Mouse (Mus musculus): ENCODE results near the gene Slc35d1. TPM values are rescaled to one million over a fixed set of nuclear protein-coding genes. Genes with fewer than 3 reads are reported as not detected.
A peak's percentile ranks its signal among the peaks of the same experiment; 100 is the strongest.

The Slc35d1 gene
- polyA plus RNA-seq (2014; fragmentation: Nextera tagmentation; extraction: Ambion mirVana) = 7.2 and 11.8 TPM in 2 replicates

DNA sequence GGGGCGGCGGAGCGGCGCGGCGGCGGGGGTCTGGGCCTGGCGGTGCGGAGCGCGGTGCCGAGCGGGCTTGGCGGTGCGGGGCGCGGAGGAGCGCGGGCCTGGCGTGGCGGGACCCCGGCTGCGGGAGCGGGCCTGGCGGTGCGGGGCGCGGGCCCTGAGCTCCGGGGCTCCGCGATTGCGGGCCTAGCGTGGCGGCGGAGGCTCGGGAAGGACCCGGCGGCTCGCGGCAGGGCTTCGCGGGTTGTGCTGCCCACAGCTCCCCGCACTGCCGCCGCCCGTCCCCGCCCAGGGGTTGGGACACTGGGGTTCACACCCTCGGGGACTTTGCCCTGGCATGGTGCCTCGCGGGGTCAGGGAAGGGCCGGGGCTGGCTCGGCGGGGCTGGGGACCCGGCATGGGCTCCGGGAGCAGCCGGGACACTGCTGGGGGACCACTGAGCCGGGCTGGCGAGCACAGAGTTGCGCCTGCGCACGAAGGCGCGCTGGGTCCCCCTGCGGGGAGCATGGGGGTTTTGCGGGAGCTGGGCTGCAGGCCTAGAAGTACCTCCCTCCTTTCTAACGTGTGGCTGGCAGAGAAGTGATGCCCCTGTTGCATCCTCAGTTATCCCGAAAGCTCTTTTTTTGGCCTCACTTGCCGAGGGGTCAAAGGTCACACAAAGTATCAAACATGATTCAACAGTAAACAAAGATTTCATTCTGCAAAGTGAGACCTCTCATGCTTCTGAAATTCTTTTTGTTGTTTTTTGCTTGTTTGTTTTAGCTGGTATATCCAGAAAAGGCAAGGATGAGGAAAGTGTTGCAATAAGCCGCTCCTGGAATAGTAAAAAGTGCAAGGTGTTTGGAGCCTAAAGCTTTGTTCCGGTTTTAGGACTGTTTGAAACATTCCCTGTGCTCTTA, at the start of gene Slc35d1:
TSS of gene Slc35d1 (minus strand) at position 240 of the 896 bp plus-strand sequence.
- peak within 1 kb of the TSS; percentile 63 for H3K4me2 ChIP-seq (replicated peaks; ENCODE audit: low read depth, low read length)
- 2% methylated on average over 65 of the region's 70 CpGs for WGBS
- H3K9me3 ChIP-seq (ENCODE audit: control insufficient read depth, low read length) = no peaks in the 10 kb centered on the region

DNA sequence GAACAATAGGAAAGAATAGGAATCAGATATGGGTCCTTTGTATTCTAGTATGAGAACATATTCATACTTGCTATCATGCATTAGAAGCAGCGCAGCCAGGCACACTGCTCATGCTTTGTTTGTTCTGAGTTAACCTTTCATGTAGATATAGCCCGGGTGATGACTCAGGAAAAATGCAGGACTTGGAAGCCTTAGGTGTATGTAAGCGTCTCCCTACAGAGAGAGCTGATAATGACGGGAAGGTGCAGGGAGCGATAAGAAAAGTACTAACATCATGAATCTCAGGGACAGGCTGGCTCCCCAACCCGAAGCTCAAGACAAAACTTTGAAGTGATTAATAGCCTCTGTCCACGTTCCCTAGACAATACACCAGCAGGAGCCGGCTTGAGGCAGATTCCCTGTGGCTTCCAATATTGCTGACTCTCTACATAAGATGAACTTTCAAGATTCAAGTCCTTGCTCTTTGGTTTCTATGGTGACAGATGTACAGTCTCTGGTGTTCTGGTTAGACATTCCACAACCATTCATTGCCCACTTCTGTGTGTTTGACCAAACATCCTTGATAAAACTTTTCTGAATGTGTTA, 48.9 kb upstream of the Slc35d1 start:
- no peak for ATAC-seq (ENCODE audit: low FRiP score, low TSS enrichment)
- H3K4me2 ChIP-seq (replicated peaks; ENCODE audit: low read depth, low read length) = no peak overlapping the region
- no peaks in the 10 kb centered on the region for H3K36me3 ChIP-seq (ENCODE audit: control insufficient read depth, insufficient read depth, low read length)
- H3K27me3 ChIP-seq (ENCODE audit: control insufficient read depth, insufficient read depth, low read length) = no peaks in the 10 kb centered on the region
- H3K4me3 ChIP-seq (ENCODE audit: low read length) = no peak overlapping the region
- no peaks in the 10 kb centered on the region; the same call in 1 of the 2 replicates for H3K4me1 ChIP-seq (ENCODE audit: control insufficient read depth, insufficient read depth, low read length)
- no peak overlapping the region for H3K27ac ChIP-seq (ENCODE audit: low read depth, low read length)
- no peaks in the 10 kb centered on the region for H3K9me3 ChIP-seq (ENCODE audit: control insufficient read depth, low read length)
- 30% methylated on average over 8 of the region's 8 CpGs for WGBS
- H3K9ac ChIP-seq (ENCODE audit: low read depth, low read length) = no peak overlapping the region

More for the DNA sequence above, at the start of gene Slc35d1:
- Histone ChIP-seq H3K9ac (ENCODE audit: low read depth, low read length) (peak within 1 kb of the TSS; percentile 96), H3K27me3 (ENCODE audit: control insufficient read depth, insufficient read depth, low read length) (no peaks in the 10 kb centered on the region), H3K4me1 (ENCODE audit: control insufficient read depth, insufficient read depth, low read length) (peaks cover 9% of the 10 kb centered on the region; the same call in 1 of the 2 replicates), H3K27ac (ENCODE audit: low read depth, low read length) (peak within 1 kb of the TSS; percentile 98), H3K4me3 (ENCODE audit: low read length) (peak within 1 kb of the TSS; percentile 90), H3K36me3 (ENCODE audit: control insufficient read depth, insufficient read depth, low read length) (peaks cover 5% of the 10 kb centered on the region)
- ATAC-seq (ENCODE audit: low FRiP score, low TSS enrichment) = peak; percentile 95

DNA sequence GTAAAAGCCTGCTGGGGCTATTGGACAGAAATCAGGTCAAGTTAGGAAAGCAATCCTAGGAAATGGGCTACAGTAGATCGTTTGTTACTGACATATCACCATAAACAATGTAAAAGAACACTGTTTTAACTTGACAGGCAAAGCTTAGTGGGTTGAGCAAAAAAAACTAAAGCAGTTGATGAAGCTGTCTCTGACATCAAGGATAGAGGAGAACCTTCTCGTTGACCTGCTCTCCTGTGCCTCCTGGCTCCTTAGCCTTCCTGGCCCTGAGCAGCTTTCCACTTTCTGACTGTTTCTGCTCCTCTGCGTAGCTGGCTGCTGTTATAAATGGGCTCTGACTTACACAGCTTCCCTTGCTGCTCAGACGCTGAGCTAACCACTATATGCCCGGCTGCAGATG, 48.4 kb upstream of the Slc35d1 start:
- H3K4me3 ChIP-seq (ENCODE audit: low read length) = no peak overlapping the region
- ATAC-seq (ENCODE audit: low FRiP score, low TSS enrichment) = peak; percentile 52; the same call in 1 of the 2 replicates
- no peak overlapping the region for H3K27ac ChIP-seq (ENCODE audit: low read depth, low read length)
- no peaks in the 10 kb centered on the region; the same call in 1 of the 2 replicates for H3K4me1 ChIP-seq (ENCODE audit: control insufficient read depth, insufficient read depth, low read length)
- H3K4me2 ChIP-seq (replicated peaks; ENCODE audit: low read depth, low read length) = no peak overlapping the region
- no peaks in the 10 kb centered on the region for H3K27me3 ChIP-seq (ENCODE audit: control insufficient read depth, insufficient read depth, low read length)
- H3K36me3 ChIP-seq (ENCODE audit: control insufficient read depth, insufficient read depth, low read length) = no peaks in the 10 kb centered on the region
- 28% methylated on average over 5 of the region's 5 CpGs for WGBS
- no peaks in the 10 kb centered on the region for H3K9me3 ChIP-seq (ENCODE audit: control insufficient read depth, low read length)
- no peak overlapping the region for H3K9ac ChIP-seq (ENCODE audit: low read depth, low read length)

DNA sequence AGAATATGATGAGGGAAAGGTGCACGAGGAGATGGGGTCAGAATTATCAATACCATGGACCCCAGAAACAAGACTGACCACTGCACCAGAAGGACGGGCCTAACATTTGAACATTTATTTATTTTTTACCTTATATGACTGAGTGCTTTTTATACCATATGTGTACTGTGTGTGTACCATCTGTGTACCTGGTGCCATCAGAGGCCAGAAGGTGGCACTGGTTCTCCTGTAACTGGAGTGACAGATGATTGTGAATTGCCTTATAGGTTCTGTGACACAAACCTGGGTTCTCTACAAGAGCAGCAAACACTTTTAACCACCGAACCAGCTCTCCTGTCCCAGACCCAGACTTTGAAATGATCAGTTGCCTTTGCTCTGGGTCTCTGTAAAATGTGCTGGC, 43.9 kb upstream of the Slc35d1 start:
- no peak overlapping the region for H3K4me2 ChIP-seq (replicated peaks; ENCODE audit: low read depth, low read length)
- 90% methylated on average over 3 of the region's 3 CpGs for WGBS
- H3K27ac ChIP-seq (ENCODE audit: low read depth, low read length) = no peak overlapping the region
- no peaks in the 10 kb centered on the region; the same call in 1 of the 2 replicates for H3K4me1 ChIP-seq (ENCODE audit: control insufficient read depth, insufficient read depth, low read length)
- H3K4me3 ChIP-seq (ENCODE audit: low read length) = no peak overlapping the region
- H3K9ac ChIP-seq (ENCODE audit: low read depth, low read length) = no peak overlapping the region
- no peak for ATAC-seq (ENCODE audit: low FRiP score, low TSS enrichment)
- H3K27me3 ChIP-seq (ENCODE audit: control insufficient read depth, insufficient read depth, low read length) = no peaks in the 10 kb centered on the region
- no peaks in the 10 kb centered on the region for H3K36me3 ChIP-seq (ENCODE audit: control insufficient read depth, insufficient read depth, low read length)
- H3K9me3 ChIP-seq (ENCODE audit: control insufficient read depth, low read length) = no peaks in the 10 kb centered on the region

DNA sequence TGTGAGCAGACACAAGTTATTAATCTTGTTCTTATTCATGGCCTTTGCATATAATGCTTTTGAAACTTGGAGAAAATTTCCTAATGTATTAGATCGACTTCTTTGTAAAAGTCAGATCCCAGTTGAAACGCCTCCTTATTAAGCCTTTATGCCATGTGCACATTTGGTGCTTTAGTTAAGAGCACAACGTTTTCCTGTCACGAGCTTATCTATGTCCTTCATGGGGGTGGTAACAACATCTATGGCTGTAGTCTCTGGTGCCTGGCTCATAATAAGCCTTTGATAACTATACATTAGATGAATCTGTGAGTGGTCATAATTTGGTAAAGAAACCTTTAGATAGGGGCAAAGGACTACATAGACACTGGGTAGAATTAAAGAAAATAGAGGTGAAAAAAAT, 38.9 kb upstream of the Slc35d1 start:
- 79% methylated on average over 4 of the region's 4 CpGs for whole genome bisulfite sequencing
- H3K4me3 ChIP-seq (ENCODE audit: low read length) = no peak overlapping the region
- no peaks in the 10 kb centered on the region for H3K36me3 ChIP-seq (ENCODE audit: control insufficient read depth, insufficient read depth, low read length)
- no peaks in the 10 kb centered on the region for H3K9me3 ChIP-seq (ENCODE audit: control insufficient read depth, low read length)
- no peak for ATAC-seq (ENCODE audit: low FRiP score, low TSS enrichment)
- no peak overlapping the region for H3K27ac ChIP-seq (ENCODE audit: low read depth, low read length)
- no peaks in the 10 kb centered on the region for H3K4me1 ChIP-seq (ENCODE audit: control insufficient read depth, insufficient read depth, low read length)
- no peak overlapping the region for H3K9ac ChIP-seq (ENCODE audit: low read depth, low read length)
- H3K27me3 ChIP-seq (ENCODE audit: control insufficient read depth, insufficient read depth, low read length) = no peaks in the 10 kb centered on the region
- no peak overlapping the region for H3K4me2 ChIP-seq (replicated peaks; ENCODE audit: low read depth, low read length)

DNA sequence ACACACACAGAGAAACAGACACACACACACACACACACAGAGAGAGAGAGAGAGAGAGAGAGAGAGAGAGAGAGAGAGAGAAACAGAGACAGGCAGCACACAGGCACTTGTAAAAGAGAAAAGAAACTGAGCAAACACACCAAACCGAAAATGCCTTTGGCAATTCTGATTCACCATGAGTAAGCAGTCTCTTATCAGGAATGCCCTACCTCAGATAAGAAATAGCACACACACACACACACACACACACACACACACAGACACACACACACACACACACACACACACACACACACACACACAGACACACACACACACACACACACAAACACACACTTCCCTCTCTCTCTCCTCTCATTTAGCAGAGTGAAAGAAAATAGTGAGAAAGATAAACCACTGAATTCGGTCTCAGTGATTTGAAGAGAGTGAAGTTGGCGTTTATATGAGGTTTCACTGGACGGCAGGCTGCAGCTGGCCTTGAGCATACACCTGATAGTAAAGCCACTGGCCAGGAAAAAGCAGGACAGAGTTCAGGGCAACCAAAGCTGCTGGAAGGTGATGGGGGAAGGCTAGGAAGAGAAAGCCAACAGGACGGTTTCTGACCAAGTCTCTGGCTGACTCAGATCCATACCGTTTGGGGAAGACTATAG, 34.6 kb upstream of the Slc35d1 start:
- no peak for ATAC-seq (ENCODE audit: low FRiP score, low TSS enrichment)
- no peaks in the 10 kb centered on the region for H3K4me1 ChIP-seq (ENCODE audit: control insufficient read depth, insufficient read depth, low read length)
- no peak overlapping the region for H3K27ac ChIP-seq (ENCODE audit: low read depth, low read length)
- no peak overlapping the region for H3K9ac ChIP-seq (ENCODE audit: low read depth, low read length)
- no peaks in the 10 kb centered on the region for H3K27me3 ChIP-seq (ENCODE audit: control insufficient read depth, insufficient read depth, low read length)
- no peak overlapping the region for H3K4me3 ChIP-seq (ENCODE audit: low read length)
- H3K36me3 ChIP-seq (ENCODE audit: control insufficient read depth, insufficient read depth, low read length) = no peaks in the 10 kb centered on the region
- no peaks in the 10 kb centered on the region for H3K9me3 ChIP-seq (ENCODE audit: control insufficient read depth, low read length)
- WGBS = 55% methylated on average over 6 of the region's 6 CpGs
- no peak overlapping the region for H3K4me2 ChIP-seq (replicated peaks; ENCODE audit: low read depth, low read length)

DNA sequence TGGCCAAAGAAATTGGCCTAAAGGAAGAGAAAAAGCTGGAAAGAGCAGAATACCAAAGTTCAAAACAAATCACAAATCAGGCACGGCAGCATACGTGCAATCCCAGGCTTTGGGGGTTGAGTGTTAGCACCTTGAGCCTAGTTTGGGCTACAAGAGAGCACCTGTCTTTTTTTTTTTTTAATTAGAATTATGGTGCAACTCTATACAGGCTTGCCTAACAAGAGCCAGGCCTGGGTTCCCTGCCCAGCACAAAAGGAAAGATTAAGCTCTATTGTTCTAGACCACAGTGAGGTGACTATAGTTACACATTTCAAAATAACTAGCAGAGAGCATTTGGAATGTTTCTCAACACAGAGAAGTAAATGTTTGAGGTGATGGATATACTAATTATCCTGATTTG, 32.8 kb upstream of the Slc35d1 start:
- WGBS = 83% methylated on average over 2 of the region's 2 CpGs

DNA sequence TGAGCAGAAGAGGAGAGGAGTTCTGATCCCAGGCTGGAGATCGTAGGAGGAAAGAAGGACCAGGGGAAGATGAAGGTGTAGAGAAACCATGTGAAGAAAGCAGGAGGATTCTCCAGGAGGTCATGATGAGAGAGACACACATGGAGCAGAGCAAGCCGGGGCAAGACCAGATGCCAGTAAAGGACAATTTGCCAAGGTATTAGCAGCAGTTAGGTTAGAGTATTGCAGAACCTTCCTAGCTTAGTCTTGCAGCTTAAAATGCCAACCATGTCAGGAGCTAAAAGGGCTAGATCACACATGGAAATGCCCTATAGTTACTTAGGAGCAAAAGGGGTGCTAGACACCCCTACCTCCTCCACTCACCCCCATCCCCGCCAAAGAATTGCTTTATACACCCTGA, 32.3 kb upstream of the Slc35d1 start:
- no peaks in the 10 kb centered on the region for H3K27me3 ChIP-seq (ENCODE audit: control insufficient read depth, insufficient read depth, low read length)
- WGBS = 87% methylated on average over 3 of the region's 3 CpGs
- H3K27ac ChIP-seq (ENCODE audit: low read depth, low read length) = no peak overlapping the region
- no peak overlapping the region for H3K4me3 ChIP-seq (ENCODE audit: low read length)
- H3K4me2 ChIP-seq (replicated peaks; ENCODE audit: low read depth, low read length) = no peak overlapping the region
- H3K9me3 ChIP-seq (ENCODE audit: control insufficient read depth, low read length) = no peaks in the 10 kb centered on the region
- no peak overlapping the region for H3K9ac ChIP-seq (ENCODE audit: low read depth, low read length)
- ATAC-seq (ENCODE audit: low FRiP score, low TSS enrichment) = no peak
- H3K4me1 ChIP-seq (ENCODE audit: control insufficient read depth, insufficient read depth, low read length) = no peaks in the 10 kb centered on the region
- no peaks in the 10 kb centered on the region for H3K36me3 ChIP-seq (ENCODE audit: control insufficient read depth, insufficient read depth, low read length)

More for the DNA sequence above, 32.8 kb upstream of the Slc35d1 start:
- Histone ChIP-seq H3K4me2 (replicated peaks; ENCODE audit: low read depth, low read length) (no peak overlapping the region), H3K27ac (ENCODE audit: low read depth, low read length) (no peak overlapping the region), H3K9me3 (ENCODE audit: control insufficient read depth, low read length) (no peaks in the 10 kb centered on the region), H3K27me3 (ENCODE audit: control insufficient read depth, insufficient read depth, low read length) (no peaks in the 10 kb centered on the region), H3K9ac (ENCODE audit: low read depth, low read length) (no peak overlapping the region), H3K4me1 (ENCODE audit: control insufficient read depth, insufficient read depth, low read length) (no peaks in the 10 kb centered on the region), H3K36me3 (ENCODE audit: control insufficient read depth, insufficient read depth, low read length) (no peaks in the 10 kb centered on the region), H3K4me3 (ENCODE audit: low read length) (no peak overlapping the region)
- no peak for ATAC-seq (ENCODE audit: low FRiP score, low TSS enrichment)
